Mouse (Mus musculus): Measurements from ENCODE around the gene Zkscan8. TPM values are rescaled to one million over a fixed set of nuclear protein-coding genes. Genes with fewer than 3 reads are reported as not detected.
"Not testable (repeated sequence)": the region's sequence is repeated elsewhere in the genome, so short reads cannot be mapped to it uniquely, and the experiment has no call there.

The Zkscan8 gene
- total and polyA plus RNA-seq, 3 experiments = 2.8 to 12.3 (median 9.1) TPM

DNA sequence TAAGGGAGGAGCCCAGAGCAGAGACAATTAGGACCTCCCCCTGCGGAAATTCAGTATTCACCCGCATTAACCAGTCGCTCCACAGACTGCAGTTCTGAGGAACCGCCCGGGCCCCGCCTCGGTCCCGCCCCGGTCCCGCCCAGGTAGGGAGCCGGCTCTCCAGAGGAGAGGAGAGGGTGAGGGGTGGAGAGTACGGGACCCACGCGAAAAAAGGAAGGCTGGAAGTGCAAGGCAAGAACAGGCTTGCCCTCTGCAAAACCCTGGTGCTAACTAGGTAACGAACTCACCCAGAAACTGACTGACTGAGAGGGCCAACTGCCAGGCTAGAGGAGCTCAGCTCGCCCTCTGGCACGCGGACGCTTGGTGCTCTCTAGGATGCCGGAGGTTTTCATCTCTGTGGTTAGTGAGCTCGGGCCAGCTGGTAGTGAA lies 24.7 kb downstream of the Zkscan8 start:
- H3K4me1 ChIP-seq (ENCODE audit: control insufficient read depth, insufficient read depth, low read length) = no peaks in the 10 kb centered on the region
- WGBS = under 1% methylated on average over 21 of the region's 21 CpGs
- peak; percentile 87 to 88 for DNase-seq
- peak overlapping the region; percentile 85 for H3K27ac ChIP-seq
- H3K4me3 ChIP-seq = peak overlapping the region; percentile 66
- no peaks in the 10 kb centered on the region for H3K36me3 ChIP-seq (ENCODE audit: control insufficient read depth, insufficient read depth, low read length)
- H3K27me3 ChIP-seq (ENCODE audit: control insufficient read depth, insufficient read depth, low read length) = no peaks in the 10 kb centered on the region
- TF ChIP-seq EP300 (IDR thresholded peaks at IDR 0.05; ENCODE audit: insufficient read depth, low read depth, low read length) (peak; percentile 57; the same call in 1 of the 2 replicates), POLR2A (IDR thresholded peaks at IDR 0.05; ENCODE audit: insufficient read depth, low read depth, low read length) (peak; percentile 82), CTCF (IDR thresholded peaks at IDR 0.05) (no peak)
- H3K9ac ChIP-seq (ENCODE audit: low read depth, low read length) = peak overlapping the region; percentile 62
- H3K79me2 ChIP-seq (replicated peaks; ENCODE audit: control insufficient read depth, insufficient read depth, low read length) = no peaks in the 10 kb centered on the region
- intact Hi-C loops (cut with DNase I) = loop anchor here (1.0 to 2.0 kb wide), 4 partner anchors 25 to 103 kb away; partner anchors contain the start of genes Gm10065, Zkscan3, Zkscan4 and Zkscan8

DNA sequence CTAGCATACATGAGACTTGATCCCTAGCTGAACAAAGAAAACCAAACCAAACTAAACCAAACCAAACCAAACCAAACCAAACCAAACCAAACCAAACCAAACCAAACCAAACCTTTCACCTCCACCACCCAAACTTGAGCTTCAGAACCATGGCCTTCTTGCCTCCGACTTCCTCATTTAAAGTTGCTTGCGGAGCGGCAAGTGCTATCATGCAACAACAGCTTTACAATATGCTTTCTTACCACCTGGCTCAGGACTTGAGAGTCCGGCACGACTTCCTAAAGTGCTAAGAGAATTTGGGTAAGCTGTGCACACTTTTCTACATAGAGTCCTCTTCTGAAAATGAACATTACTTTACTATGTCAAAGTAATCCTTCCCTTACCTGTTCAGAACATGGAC lies 28.6 kb downstream of the Zkscan8 start:
- Histone ChIP-seq H3K9ac (ENCODE audit: low read depth, low read length) (no peak overlapping the region), H3K27me3 (ENCODE audit: control insufficient read depth, insufficient read depth, low read length) (no peaks in the 10 kb centered on the region), H3K27ac (no peak overlapping the region), H3K4me1 (ENCODE audit: control insufficient read depth, insufficient read depth, low read length) (no peaks in the 10 kb centered on the region), H3K4me3 (no peak overlapping the region), H3K79me2 (replicated peaks; ENCODE audit: control insufficient read depth, insufficient read depth, low read length) (no peaks in the 10 kb centered on the region), H3K36me3 (ENCODE audit: control insufficient read depth, insufficient read depth, low read length) (no peaks in the 10 kb centered on the region)
- 85% methylated on average over 5 of the region's 5 CpGs for WGBS
- intact Hi-C loops (cut with DNase I) = no loop called here
- DNase-seq = no peak
- no peak for TF ChIP-seq POLR2A (IDR thresholded peaks at IDR 0.05; ENCODE audit: insufficient read depth, low read depth, low read length)

DNA sequence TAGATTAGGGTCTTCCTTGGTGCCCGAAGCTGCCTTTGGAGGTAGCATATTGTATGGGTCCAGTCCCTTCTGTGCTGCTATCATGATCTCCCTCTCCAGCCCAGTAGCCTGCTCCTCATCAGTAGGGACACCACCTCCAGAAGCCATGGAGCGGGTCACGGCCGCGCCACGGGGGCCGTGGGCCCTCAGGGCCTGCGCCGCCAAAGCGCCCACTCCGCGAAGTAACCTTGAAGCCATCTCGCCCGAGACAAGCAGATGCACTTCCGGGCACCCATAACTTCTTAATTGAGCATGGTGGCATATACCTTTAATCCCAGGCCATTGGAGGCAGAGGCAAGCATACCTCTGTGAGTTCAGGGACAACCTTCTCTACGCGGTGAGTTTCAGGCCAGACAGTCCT lies 29.7 kb downstream of the Zkscan8 start, which contains the start of gene Gm11273:
Gm11273 (minus strand) TSS at position 237 of the 400 bp plus-strand sequence.
- intact Hi-C loops (cut with DNase I); H3K4me1 ChIP-seq (ENCODE audit: control insufficient read depth, insufficient read depth, low read length); H3K79me2 ChIP-seq (replicated peaks; ENCODE audit: control insufficient read depth, insufficient read depth, low read length); H3K27ac ChIP-seq; H3K36me3 ChIP-seq (ENCODE audit: control insufficient read depth, insufficient read depth, low read length); H3K9ac ChIP-seq (ENCODE audit: low read depth, low read length); H3K4me3 ChIP-seq; H3K27me3 ChIP-seq (ENCODE audit: control insufficient read depth, insufficient read depth, low read length); DNase-seq: not testable (repeated sequence)
- WGBS = 94% methylated on average over 17 of the region's 17 CpGs

DNA sequence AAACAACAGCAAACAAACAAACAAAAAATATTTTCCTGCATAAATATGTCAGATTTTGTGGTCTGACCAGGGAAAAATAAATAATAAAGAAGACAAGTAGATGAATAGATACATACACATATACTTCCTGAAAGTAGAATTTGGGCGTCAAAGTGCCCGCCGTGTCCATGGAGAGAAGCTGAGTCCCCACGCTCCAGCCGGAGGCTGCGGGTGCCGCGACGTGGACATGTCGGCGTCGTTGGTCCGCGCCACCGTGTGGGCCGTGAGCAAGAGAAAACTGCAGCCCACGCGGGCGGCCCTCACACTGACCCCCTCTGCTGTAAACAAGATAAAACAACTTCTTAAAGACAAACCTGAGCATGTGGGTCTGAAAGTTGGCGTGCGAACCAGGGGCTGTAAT lies 35.8 kb downstream of the Zkscan8 start, which contains the start of gene AK157302:
AK157302 (plus strand) TSS at position 144 of the 400 bp plus-strand sequence.
- Histone ChIP-seq H3K79me2 (replicated peaks; ENCODE audit: control insufficient read depth, insufficient read depth, low read length) (no peaks in the 10 kb centered on the region), H3K9ac (ENCODE audit: low read depth, low read length) (no peak within 1 kb of the TSS), H3K4me3 (no peak within 1 kb of the TSS), H3K27ac (no peak within 1 kb of the TSS), H3K4me1 (ENCODE audit: control insufficient read depth, insufficient read depth, low read length) (no peaks in the 10 kb centered on the region), H3K27me3 (ENCODE audit: control insufficient read depth, insufficient read depth, low read length) (no peaks in the 10 kb centered on the region), H3K36me3 (ENCODE audit: control insufficient read depth, insufficient read depth, low read length) (no peaks in the 10 kb centered on the region)
- WGBS = 92% methylated on average over 21 of the region's 21 CpGs
- peak in 1 of 2 experiments; percentile 33 for DNase-seq
- intact Hi-C loops (cut with DNase I) = no loop called here
- TF ChIP-seq POLR2A (IDR thresholded peaks at IDR 0.05; ENCODE audit: insufficient read depth, low read depth, low read length) (no peak), EP300 (IDR thresholded peaks at IDR 0.05; ENCODE audit: insufficient read depth, low read depth, low read length) (no peak), CTCF (IDR thresholded peaks at IDR 0.05) (no peak)

DNA sequence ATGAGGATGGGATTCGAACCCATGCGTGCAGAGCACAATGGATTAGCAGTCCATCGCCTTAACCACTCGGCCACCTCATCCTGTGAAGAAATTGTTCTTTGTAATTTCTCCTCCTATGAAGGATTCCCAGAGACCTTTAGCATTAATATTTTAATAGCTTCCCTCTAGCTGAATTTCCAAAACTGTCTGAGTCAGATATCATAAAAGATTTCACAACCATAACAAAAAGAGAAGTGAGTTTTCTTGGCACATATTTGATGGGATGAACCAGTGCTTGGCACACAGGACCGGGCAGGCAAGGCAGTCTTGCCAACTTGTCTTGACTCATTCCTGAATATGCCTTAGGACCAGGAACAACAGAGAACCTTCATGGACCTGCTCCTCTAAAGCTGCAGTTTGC lies 38.1 kb downstream of the Zkscan8 start:
- no peaks in the 10 kb centered on the region for H3K79me2 ChIP-seq (replicated peaks; ENCODE audit: control insufficient read depth, insufficient read depth, low read length)
- H3K27me3 ChIP-seq (ENCODE audit: control insufficient read depth, insufficient read depth, low read length) = no peaks in the 10 kb centered on the region
- DNase-seq = no peak
- no peak for TF ChIP-seq POLR2A (IDR thresholded peaks at IDR 0.05; ENCODE audit: insufficient read depth, low read depth, low read length)
- no peak for TF ChIP-seq CTCF (IDR thresholded peaks at IDR 0.05)
- no peak for TF ChIP-seq EP300 (IDR thresholded peaks at IDR 0.05; ENCODE audit: insufficient read depth, low read depth, low read length)
- intact Hi-C loops (cut with DNase I) = no loop called here
- H3K36me3 ChIP-seq (ENCODE audit: control insufficient read depth, insufficient read depth, low read length) = no peaks in the 10 kb centered on the region
- no peak overlapping the region for H3K4me3 ChIP-seq
- H3K9ac ChIP-seq (ENCODE audit: low read depth, low read length) = no peak overlapping the region
- no peaks in the 10 kb centered on the region for H3K4me1 ChIP-seq (ENCODE audit: control insufficient read depth, insufficient read depth, low read length)
- WGBS = 88% methylated on average over 5 of the region's 5 CpGs
- no peak overlapping the region for H3K27ac ChIP-seq

DNA sequence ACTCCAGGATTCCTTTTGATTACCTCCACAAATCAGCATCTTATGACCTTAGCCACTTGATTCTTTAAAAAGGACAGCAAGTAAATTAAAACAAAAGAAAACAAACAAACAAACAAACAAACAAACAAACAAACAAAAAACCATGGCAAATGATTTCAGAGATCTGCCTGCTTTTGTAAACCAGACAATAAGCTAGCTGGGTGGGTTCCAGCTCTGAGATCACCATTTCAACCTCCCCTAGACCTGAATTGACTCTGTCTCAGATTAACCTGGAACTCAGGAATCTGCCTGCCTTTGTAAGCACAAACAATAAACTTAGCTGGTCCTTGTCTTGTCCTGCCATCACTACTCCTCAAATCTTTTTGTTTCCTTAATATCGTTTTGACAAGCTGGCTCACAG lies 44.0 kb downstream of the Zkscan8 start:
- DNase-seq = no peak
- 87% methylated on average over 1 of the region's 1 CpGs for WGBS
- H3K36me3 ChIP-seq (ENCODE audit: control insufficient read depth, insufficient read depth, low read length) = no peaks in the 10 kb centered on the region; the same call in 1 of the 2 replicates
- intact Hi-C loops (cut with DNase I) = no loop called here
- H3K4me1 ChIP-seq (ENCODE audit: control insufficient read depth, insufficient read depth, low read length) = no peaks in the 10 kb centered on the region
- H3K27me3 ChIP-seq (ENCODE audit: control insufficient read depth, insufficient read depth, low read length) = no peaks in the 10 kb centered on the region
- no peak for TF ChIP-seq POLR2A (IDR thresholded peaks at IDR 0.05; ENCODE audit: insufficient read depth, low read depth, low read length)
- no peak for TF ChIP-seq CTCF (IDR thresholded peaks at IDR 0.05)
- TF ChIP-seq EP300 (IDR thresholded peaks at IDR 0.05; ENCODE audit: insufficient read depth, low read depth, low read length) = no peak
- H3K27ac ChIP-seq = no peak overlapping the region
- no peak overlapping the region for H3K4me3 ChIP-seq
- H3K79me2 ChIP-seq (replicated peaks; ENCODE audit: control insufficient read depth, insufficient read depth, low read length) = no peaks in the 10 kb centered on the region
- H3K9ac ChIP-seq (ENCODE audit: low read depth, low read length) = no peak overlapping the region

Data from heart, adult 2 months (tissue).